Mouse (Mus musculus) embryonic facial prominence, embryonic 11.5 days (tissue): ENCODE measurements around the gene Sv2c. TPM values are rescaled to one million over a fixed set of nuclear protein-coding genes. Genes with fewer than 3 reads are reported as not detected.

Source experiments
- polyA plus RNA-seq: library from polyadenylated mRNA; unstranded; fragments of >200 nt; fragmentation: Nextera tagmentation; extraction: Ambion mirVana; gene quantifications from 2 replicates; pipeline ENCODE4 v1.2.1, GENCODE M21; 2014

Sv2c gene
- polyA plus RNA-seq, 1 experiment from 2014 or later: 1.7 TPM

Other genes starting within 250 kb of the Sv2c start
- gene Iqgap2, start 240.7 kb downstream of the Sv2c start, polyA plus RNA-seq: 15.6 and 16.3 TPM in 2 replicates
- gene Gm20075, start 51.2 kb downstream of the Sv2c start, polyA plus RNA-seq: 44.0 and 47.7 TPM in 2 replicates
- gene Gm17190, start 50.5 kb downstream of the Sv2c start, polyA plus RNA-seq: not detected in 2 replicates